Mouse (Mus musculus): ENCODE results near the gene Mrps23. TPM values are rescaled to one million over a fixed set of nuclear protein-coding genes. Genes with fewer than 3 reads are reported as not detected.

Gene Mrps23
- total RNA-seq, 2 experiments from 2014 or later = 54.9 to 69.0 TPM

DNA sequence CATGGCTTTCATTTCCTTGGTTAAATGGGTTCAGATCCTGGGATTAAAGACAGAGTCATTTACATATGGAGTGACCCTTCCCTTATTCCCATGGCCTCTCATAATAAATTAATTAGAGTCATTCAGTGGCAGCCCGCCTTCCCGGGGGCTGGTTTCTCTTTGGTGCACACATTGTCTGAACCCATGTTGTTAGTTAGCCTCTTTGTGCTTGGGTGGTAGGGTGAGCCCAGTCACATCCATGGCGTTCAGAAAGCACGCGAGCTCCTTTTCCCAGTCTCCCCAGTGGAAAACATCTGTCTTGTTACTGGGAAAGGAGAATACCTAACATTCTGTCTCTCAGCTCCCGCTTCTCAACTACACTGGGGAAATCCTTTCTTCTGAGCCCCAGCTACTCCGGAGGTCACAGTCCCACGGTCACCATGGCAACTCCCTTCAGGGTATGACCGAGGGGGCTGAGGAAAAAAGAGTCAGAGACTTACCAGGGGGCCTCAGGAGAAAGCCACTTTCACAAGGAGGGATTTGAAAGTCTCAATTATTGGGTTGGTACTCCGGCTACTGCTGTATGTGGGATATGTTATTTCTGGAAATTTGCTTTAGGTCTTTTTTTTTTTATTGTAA lies 36.7 kb downstream of the Mrps23 start:
- ATAC-seq (replicated peaks; ENCODE audit: poor library complexity, severe bottlenecking) = no peak

DNA sequence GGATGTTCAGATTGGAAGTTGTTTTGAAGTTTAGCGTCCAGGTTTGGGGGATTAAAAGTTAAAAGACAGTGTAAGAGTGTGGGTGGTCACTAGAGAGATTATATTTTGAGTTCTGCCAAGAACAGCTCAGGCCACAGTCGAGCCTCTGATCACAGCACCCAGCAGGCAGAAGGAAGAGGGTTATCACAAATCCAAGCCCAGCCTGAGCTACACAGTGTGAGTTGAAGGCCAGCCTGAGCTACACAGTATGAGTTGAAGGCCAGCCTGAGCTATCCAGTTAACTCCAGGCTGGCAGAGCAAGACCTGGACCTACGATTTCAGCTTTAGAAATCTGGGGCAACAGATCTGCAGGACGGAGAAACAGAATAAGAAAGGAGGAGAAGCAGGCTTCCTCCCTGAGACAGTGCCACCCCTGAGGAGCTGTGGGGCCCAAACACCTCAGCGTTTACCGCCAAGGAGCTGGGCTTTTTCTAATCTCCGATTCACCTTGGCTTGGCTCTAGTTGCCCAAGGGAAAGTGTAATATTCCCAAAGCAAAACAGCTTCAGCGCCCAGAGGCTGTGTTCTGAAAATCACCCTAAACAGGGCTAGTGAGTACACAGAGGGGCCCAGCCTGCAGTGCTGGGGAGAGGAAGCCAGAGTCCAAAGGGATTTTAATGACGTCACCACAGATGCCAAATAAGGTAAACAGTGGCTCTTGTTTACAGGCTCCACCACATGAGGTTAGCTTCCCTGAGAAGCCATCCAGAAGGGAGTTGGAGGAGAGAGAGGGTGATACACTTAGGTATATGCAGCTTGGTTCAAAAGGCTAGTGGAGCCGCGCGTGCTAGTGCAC lies 37.5 kb downstream of the Mrps23 start:
- ATAC-seq (replicated peaks; ENCODE audit: poor library complexity, severe bottlenecking) = no peak

DNA sequence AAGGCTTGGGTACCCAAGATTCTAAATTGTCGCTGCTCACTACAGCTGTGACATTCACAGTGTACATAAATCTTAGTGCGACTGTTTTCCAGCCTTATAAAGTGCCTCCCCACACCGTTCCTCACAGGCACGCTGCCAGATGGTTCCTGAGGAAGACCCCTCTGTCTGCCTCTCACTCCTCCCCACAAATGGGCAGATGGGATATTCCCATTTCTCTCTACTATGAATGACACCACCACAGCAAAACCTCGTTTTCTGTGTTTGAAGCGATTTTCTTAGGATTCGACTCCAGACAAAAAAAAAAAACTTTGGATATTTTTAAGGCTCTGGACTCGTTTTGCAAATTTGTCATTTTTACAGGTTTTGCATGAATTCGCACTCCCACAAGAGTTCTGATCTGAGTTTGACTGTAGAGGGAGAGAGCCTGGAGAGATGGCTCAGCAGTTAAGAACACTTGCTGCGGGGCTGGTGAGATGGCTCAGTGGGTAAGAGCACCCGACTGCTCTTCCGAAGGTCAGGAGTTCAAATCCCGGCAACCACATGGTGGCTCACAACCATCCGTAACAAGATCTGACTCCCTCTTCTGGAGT lies 41.5 kb downstream of the Mrps23 start:
- no peak for ATAC-seq (replicated peaks; ENCODE audit: poor library complexity, severe bottlenecking)

DNA sequence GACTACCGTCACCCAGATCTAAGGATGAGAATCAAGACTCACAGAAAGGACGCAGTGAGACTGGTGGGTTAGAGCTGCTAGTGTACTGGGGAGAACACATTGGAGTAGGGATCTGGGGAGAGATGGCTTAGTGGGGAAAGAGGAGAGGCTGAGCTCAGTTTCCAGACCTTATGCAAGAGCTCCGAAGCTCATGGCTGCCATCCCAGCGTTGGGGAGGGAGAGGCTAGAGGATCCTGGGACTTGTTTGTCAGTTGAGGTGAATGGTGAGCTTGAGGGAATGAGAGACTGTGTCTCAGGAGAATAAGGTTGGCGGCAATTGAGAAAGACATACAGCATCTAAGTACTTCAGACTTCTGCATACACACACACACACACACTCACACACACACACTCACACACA lies 44.4 kb downstream of the Mrps23 start:
- no peak for ATAC-seq (replicated peaks; ENCODE audit: poor library complexity, severe bottlenecking)

DNA sequence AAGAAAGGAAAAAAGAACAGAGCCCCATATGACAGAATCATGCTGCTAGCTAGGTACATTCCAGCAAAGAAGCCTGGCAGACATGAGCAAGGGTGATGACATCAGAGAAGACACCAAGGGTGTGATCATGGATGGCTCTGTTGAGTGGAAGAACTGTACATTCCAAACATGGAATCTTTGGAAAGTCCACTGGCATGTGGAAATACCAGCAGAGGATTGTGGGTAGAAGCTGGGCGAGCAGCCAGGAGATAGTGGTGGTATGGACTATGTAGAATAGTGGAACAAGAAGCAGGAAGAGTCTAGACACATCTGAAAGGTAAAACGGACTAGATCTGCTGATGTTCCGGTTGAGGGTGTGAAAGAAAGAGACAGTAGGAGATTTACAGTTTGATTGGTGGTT lies 46.4 kb downstream of the Mrps23 start:
- no peak for ATAC-seq (replicated peaks; ENCODE audit: poor library complexity, severe bottlenecking)

DNA sequence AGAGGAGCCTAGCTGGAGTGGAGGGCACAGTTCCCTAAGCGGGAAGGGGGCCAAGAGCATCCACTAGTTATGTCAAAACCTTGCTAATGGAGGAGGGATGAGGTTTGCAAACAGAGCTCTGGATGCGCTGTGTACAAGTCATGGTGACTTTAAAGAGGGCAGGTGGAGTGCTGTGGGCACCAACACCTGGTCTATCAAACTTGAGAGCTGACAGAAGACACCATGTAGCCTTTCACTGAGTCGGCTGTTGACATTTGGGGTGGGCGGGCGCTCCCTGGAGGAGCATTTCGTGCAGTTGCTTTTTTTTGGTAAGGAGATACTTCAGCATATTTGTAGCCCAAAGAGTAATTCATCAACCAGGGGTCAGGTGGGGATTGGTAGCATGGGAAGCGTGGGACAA lies 47.1 kb downstream of the Mrps23 start:
- ATAC-seq (replicated peaks; ENCODE audit: poor library complexity, severe bottlenecking) = no peak

DNA sequence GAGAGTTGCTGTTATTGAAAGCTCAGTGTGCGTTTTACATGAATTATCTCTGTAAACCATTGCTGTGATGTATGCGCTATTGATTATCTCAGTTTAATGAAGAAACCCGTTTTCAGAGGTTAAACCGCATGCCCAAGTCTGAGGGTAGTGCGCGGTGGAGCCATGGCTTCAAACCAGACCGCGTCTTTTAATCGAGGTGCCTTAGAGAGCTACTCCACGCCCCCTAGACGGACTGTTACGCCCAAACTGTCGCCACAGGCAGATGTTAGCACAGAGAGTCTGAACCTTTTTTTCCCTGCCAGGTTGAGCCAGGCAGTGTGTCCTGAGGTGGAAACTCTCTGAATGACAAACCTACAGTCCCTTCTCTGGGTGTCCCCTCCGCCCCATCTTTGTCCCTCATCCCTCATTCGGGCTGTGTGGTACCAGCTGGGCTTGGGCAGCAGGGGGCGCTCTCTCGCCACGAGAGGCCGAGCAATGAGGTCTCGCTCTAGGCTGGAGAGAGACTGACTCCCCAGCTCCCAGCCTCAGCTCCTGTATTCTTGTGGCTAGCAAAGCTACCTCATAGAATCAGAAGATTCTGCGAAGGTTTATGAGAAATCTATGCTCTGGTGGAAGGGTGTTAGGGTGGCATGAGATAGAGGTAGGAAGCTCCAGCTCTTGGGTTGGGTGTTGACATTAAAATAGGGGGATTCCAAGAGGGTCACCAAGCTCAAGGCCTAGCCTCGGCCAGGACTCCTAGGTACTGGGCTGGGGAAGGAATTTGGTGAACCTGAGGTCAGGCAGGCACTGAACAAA lies 48.0 kb downstream of the Mrps23 start:
- ATAC-seq (replicated peaks; ENCODE audit: poor library complexity, severe bottlenecking) = peak; percentile 79

DNA sequence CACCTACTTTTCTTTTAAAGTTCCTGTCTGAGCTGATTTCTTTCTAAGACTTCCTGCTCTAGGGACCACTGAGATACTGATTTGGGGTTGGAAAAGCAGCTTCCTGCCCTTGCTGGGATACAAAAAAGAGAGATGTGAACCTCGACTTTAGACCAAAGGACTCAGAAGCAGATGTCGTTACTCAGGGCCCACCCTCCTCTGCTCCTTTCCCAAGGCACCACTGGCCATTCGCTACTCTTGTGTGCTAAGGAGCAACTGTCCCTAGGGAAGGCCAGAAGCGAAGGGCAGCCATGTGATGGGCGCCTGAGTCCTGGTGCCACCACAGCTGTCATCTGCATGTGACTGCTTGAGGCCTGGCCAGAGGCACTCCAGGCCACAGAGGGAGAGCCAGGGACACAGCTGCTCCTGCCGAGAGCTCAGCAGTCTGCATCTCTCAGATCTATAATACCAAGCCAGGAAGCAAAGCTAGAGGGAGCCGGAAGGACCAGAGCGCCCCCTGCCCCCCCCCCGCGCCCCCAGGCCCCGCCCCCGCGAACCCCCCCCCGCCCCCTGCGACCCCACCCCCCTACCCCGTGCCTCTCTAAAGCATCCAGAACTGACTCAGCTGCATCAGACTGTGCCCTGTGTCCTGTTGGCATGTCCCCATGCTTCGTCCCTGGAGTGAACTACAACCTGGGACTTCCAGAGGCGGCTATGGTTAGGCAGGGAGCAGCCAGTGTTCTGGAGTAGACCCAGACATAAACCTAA lies 48.8 kb downstream of the Mrps23 start:
- ATAC-seq (replicated peaks; ENCODE audit: poor library complexity, severe bottlenecking) = no peak

DNA sequence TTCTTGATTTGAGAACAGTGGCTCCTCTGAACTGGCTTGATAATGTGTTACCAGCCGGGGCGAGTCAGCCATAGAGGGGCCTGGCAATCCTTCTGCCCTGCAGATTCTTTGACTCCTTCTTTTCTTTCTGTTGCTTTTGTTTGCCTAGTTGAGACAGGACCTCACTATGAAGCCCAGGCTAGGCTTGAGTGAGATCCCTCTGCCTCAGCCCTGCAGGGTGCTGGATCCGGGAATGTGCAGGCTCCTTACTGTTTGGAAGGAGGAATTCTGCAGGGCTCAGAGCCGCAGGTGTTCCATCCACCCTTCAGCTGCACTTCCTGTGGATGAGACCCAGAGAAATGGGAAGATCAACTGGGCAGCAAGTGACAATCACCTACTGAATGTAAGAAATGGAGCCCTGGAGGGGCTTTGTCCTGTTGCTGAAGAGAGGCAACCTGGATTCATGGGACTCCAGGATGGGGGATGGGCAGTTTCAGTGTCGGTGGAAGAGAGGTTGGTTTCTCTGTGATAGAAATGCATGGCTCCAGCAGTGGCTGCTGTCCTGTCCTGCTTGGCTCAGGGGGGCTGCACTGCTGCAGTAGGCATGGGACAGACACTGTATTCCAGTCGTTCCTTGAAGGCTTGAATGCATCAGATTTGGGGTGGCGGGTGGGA lies 49.5 kb downstream of the Mrps23 start:
- no peak for ATAC-seq (replicated peaks; ENCODE audit: poor library complexity, severe bottlenecking)

DNA sequence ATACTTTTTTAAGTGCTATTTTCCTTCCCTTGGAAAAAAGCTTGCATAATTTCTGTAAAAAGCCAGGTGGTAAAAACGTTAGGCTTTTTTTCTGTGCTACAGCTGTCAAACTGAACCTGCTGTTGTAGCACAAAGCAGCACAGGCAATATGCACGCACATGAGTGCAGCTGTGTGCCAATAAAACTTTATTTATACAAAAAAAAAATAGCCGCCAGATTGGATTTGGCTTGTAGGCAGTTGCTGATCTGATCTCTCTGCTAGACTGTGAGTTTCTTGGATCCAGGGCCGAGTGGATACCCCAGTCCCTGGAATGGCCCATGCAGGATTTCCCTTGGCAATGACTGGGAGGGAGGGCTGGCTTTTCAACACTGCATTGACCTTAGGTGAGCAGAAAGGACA lies 53.5 kb downstream of the Mrps23 start:
- no peak for ATAC-seq (replicated peaks; ENCODE audit: poor library complexity, severe bottlenecking)

DNA sequence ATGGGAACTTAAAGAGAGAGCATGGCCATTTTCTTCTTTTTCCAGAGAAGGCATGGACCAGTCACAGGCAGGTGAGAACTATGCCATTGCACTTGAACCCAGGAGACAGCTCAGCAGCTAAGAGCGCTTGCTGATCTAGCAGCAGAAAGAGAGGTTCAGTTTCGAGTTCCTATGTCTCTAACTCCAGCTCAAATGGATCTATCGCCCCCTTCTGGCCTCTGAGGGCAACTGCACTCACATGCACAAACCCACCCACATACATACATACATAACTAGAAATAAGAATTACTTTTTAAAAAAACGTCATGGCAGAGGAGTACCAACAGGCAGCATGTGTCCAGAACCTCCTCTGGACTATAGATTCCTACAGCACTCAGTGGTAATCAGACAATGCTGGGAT lies 54.0 kb downstream of the Mrps23 start:
- no peak for ATAC-seq (replicated peaks; ENCODE audit: poor library complexity, severe bottlenecking)

DNA sequence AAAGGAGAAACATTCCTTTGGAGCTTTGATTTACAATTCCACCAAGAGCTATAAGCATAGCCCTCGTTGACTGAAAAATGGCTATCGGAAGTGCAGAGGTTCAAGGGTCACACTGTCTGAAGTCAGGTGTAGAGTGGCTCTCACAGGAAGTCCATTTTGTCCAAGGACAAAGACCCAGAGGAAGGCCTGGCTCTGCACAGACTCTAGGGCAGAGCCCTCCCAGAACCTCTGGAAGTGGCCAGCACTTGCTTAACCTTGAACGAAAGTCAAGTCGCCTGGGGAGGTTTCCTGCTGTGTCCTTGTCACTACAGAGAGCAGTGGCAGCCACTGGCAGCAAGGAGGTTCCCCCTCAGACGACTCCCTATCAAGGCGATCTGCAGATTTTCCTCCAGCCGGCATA lies 56.3 kb downstream of the Mrps23 start:
- ATAC-seq (replicated peaks; ENCODE audit: poor library complexity, severe bottlenecking) = no peak

Other genes with a start within 250 kb of the Mrps23 start
- gene Dynll2, start 216.9 kb upstream of the Mrps23 start, total RNA-seq (2014; fragmentation: Nextera tagmentation) = 20.9 and 24.9 TPM in 2 replicates
- 12.3 and 17.3 TPM in 2 replicates for gene Dynll2, start 216.9 kb upstream of the Mrps23 start, total RNA-seq (2017)
- gene Srsf1, start 157.0 kb upstream of the Mrps23 start, total RNA-seq (2014; fragmentation: Nextera tagmentation) = 195 and 201 TPM in 2 replicates
- 500 and 715 TPM in 2 replicates for gene Srsf1, start 157.0 kb upstream of the Mrps23 start, total RNA-seq (2017)
- gene Vezf1, start 136.1 kb upstream of the Mrps23 start, total RNA-seq (2014; fragmentation: Nextera tagmentation) = 28.2 and 32.0 TPM in 2 replicates
- gene Vezf1, start 136.1 kb upstream of the Mrps23 start, total RNA-seq (2017) = 14.3 and 15.8 TPM in 2 replicates
- 0.92 and 1.1 TPM in 2 replicates for gene Cuedc1, start 106.3 kb upstream of the Mrps23 start, total RNA-seq (2014; fragmentation: Nextera tagmentation)
- 1.5 and 1.6 TPM in 2 replicates for gene Cuedc1, start 106.3 kb upstream of the Mrps23 start, total RNA-seq (2017)
- gene Ccdc182, start 89.7 kb downstream of the Mrps23 start, total RNA-seq (2014; fragmentation: Nextera tagmentation) = not detected in 2 replicates
- gene Ccdc182, start 89.7 kb downstream of the Mrps23 start, total RNA-seq (2017) = not detected in 2 replicates

All from granulocyte monocyte progenitor cell, adult 5-6 weeks (primary cell).